In the genomic region with DNA sequence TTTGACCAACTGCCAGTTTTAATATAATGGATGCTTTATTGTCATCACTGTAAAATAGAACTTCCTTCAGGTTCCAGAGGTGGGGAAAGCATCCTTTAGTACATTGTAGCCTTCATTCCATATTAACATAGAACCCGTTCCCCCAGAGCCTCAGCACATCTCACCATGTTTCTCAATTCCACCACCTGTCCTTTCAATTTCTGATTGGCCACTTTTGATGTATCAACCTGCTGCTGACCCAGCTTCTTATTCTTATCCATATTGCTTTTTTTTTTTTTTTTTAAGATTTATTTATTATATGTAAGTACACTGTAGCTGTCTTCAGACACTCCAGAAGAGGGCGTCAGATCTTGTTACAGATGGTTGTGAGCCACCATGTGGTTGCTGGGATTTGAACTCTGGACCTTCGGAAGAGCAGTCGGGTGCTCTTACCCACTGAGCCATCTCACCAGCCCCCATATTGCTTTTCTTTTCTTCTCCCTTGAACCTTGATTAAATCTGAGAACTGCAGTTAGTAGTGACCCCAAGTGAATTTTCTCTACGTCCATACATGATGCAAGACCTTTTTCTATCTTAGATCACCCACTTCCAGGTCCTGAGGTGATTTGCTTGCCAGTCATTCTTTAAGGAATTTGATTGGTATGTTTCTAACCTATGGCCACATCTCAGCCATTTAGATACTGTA, we compare ENCODE assay signal across 7 mouse cellular contexts. TPM values are rescaled to one million over a fixed set of nuclear protein-coding genes. Genes with fewer than 3 reads are reported as not detected.
DNase-seq lines count a peak whose midpoint lies in the region; ATAC-seq and TF ChIP-seq lines count a peak whose summit lies in the region.
"Not testable (repeated sequence)": the region's sequence is repeated elsewhere in the genome, so short reads cannot be mapped to it uniquely, and the experiment has no call there.

No protein-coding gene starts in this region.

- H3K27ac ChIP-seq in embryonic facial prominence, embryonic 10.5 days (replicated peaks) = peak overlapping the region; percentile 97; the same call in 1 of the 2 replicates
- H3K27ac ChIP-seq in forebrain, embryonic 15.5 days (replicated peaks); heart, postnatal 0 days (ENCODE audit: low read depth); intestine, postnatal 0 days (ENCODE audit: low read depth, low read length); limb, embryonic 15.5 days; macrophage; neural tube, embryonic 13.5 days (replicated peaks): not testable (repeated sequence)

- not testable (repeated sequence) for TF ChIP-seq CTCF in heart, postnatal 0 days (IDR thresholded peaks at IDR 0.05; ENCODE audit: low read depth); intestine, postnatal 0 days (IDR thresholded peaks at IDR 0.05; ENCODE audit: low read depth)

- H3K4me1 ChIP-seq in embryonic facial prominence, embryonic 10.5 days = peaks cover 20% of the 10 kb centered on the region
- H3K4me1 ChIP-seq in forebrain, embryonic 15.5 days = peaks cover 18% of the 10 kb centered on the region
- not testable (repeated sequence) for H3K4me1 ChIP-seq in heart, postnatal 0 days (ENCODE audit: control insufficient read depth, insufficient read depth); intestine, postnatal 0 days (replicated peaks; ENCODE audit: control insufficient read depth, insufficient read depth, low read length); limb, embryonic 15.5 days
- H3K4me1 ChIP-seq in neural tube, embryonic 13.5 days (replicated peaks) = peaks cover 19% of the 10 kb centered on the region

- peak overlapping the region; percentile 94 for H3K4me2 ChIP-seq in forebrain, embryonic 15.5 days (replicated peaks)
- H3K4me2 ChIP-seq in heart, postnatal 0 days (ENCODE audit: low read depth, low read length) = peak overlapping the region; percentile 96
- peak overlapping the region; percentile 92; the same call in 1 of the 2 replicates for H3K4me2 ChIP-seq in intestine, postnatal 0 days (replicated peaks; ENCODE audit: low read depth)
- peak overlapping the region; percentile 64; the same call in 1 of the 2 replicates for H3K4me2 ChIP-seq in limb, embryonic 15.5 days
- H3K4me2 ChIP-seq in neural tube, embryonic 13.5 days = peak overlapping the region; percentile 94

- WGBS in embryonic facial prominence, embryonic 10.5 days = 71% methylated on average over 4 of the region's 5 CpGs
- 65% methylated on average over 5 of the region's 5 CpGs for WGBS in forebrain, embryonic 15.5 days
- WGBS in heart, postnatal 0 days = 79% methylated on average over 4 of the region's 5 CpGs
- WGBS in intestine, postnatal 0 days = 71% methylated on average over 4 of the region's 5 CpGs
- WGBS in limb, embryonic 15.5 days = 68% methylated on average over 4 of the region's 5 CpGs
- 70% methylated on average over 3 of the region's 5 CpGs for WGBS in macrophage (ENCODE audit: missing documents)
- WGBS in neural tube, embryonic 13.5 days = 68% methylated on average over 4 of the region's 5 CpGs

- not testable (repeated sequence) for DNase-seq in embryonic facial prominence, embryonic 10.5 days (ENCODE audit: low spot score); heart, postnatal 0 days (ENCODE audit: low spot score)

- H3K79me2 ChIP-seq in macrophage (ENCODE audit: inconsistent target) = not testable (repeated sequence)

- TF ChIP-seq EP300 in heart, postnatal 0 days (IDR thresholded peaks at IDR 0.05; ENCODE audit: low read depth) = not testable (repeated sequence)

- H3K9ac ChIP-seq in forebrain, embryonic 15.5 days (replicated peaks) = 0 out of 2 replicates have a peak overlapping the region, but pooled peaks have one; percentile 58
- peak overlapping the region; percentile 76; the same call in 1 of the 2 replicates for H3K9ac ChIP-seq in heart, postnatal 0 days (replicated peaks; ENCODE audit: low read depth, low read length)
- not testable (repeated sequence) for H3K9ac ChIP-seq in intestine, postnatal 0 days (ENCODE audit: low read depth, low read length); limb, embryonic 15.5 days; neural tube, embryonic 13.5 days

- peak overlapping the region; percentile 63 for H3K4me3 ChIP-seq in embryonic facial prominence, embryonic 10.5 days
- not testable (repeated sequence) for H3K4me3 ChIP-seq in forebrain, embryonic 15.5 days; intestine, postnatal 0 days (ENCODE audit: low read depth, low read length)
- peak overlapping the region; percentile 73 for H3K4me3 ChIP-seq in heart, postnatal 0 days (ENCODE audit: low read depth, low read length)
- H3K4me3 ChIP-seq in limb, embryonic 15.5 days = peak overlapping the region; percentile 54
- H3K4me3 ChIP-seq in macrophage (ENCODE audit: inconsistent target) = peak overlapping the region; percentile 45
- H3K4me3 ChIP-seq in neural tube, embryonic 13.5 days = peak overlapping the region; percentile 59

- ATAC-seq in forebrain, embryonic 15.5 days (replicated peaks); heart, postnatal 0 days (ENCODE audit: insufficient read depth, low read depth); intestine, postnatal 0 days; limb, embryonic 15.5 days (ENCODE audit: insufficient number of reproducible peaks, low FRiP score, low TSS enrichment, low read depth); neural tube, embryonic 13.5 days (ENCODE audit: low read depth): not testable (repeated sequence)

- not testable (repeated sequence) for H3K36me3 ChIP-seq in embryonic facial prominence, embryonic 10.5 days (replicated peaks); forebrain, embryonic 15.5 days; heart, postnatal 0 days (replicated peaks; ENCODE audit: control insufficient read depth, insufficient read depth, low read length); intestine, postnatal 0 days (ENCODE audit: control insufficient read depth, insufficient read depth); limb, embryonic 15.5 days; macrophage (ENCODE audit: inconsistent target); neural tube, embryonic 13.5 days

- not testable (repeated sequence) for H3K27me3 ChIP-seq in embryonic facial prominence, embryonic 10.5 days (replicated peaks; ENCODE audit: low read depth, poor library complexity, severe bottlenecking); forebrain, embryonic 15.5 days; heart, postnatal 0 days (ENCODE audit: control insufficient read depth, insufficient read depth, low read length); intestine, postnatal 0 days (replicated peaks; ENCODE audit: control insufficient read depth, insufficient read depth, low read length); limb, embryonic 15.5 days; neural tube, embryonic 13.5 days

- H3K9me3 ChIP-seq in embryonic facial prominence, embryonic 10.5 days; forebrain, embryonic 15.5 days; heart, postnatal 0 days (replicated peaks; ENCODE audit: control insufficient read depth, low read length); intestine, postnatal 0 days (ENCODE audit: control insufficient read depth); limb, embryonic 15.5 days; neural tube, embryonic 13.5 days: not testable (repeated sequence)

RNA-seq across cellular contexts. Expression of a gene that starts 1.9 kb away (rescaled TPM):
- polyA plus RNA-seq in embryonic facial prominence, embryonic 10.5 days (2016; fragmentation: Nextera tagmentation; extraction: Ambion mirVana) = 28.2 and 29.4 TPM in 2 replicates
- polyA plus RNA-seq in forebrain, embryonic 15.5 days (2015; fragmentation: Nextera tagmentation; extraction: Ambion mirVana) = 31.0 and 34.6 TPM in 2 replicates
- 44.1 and 44.5 TPM in 2 replicates for total RNA-seq in heart, postnatal 0 days (2014; rRNA removed; ENCODE audit: low replicate concordance)
- polyA plus RNA-seq in heart, postnatal 0 days (2015; fragmentation: Nextera tagmentation; extraction: Ambion mirVana) = 38.1 and 40.4 TPM in 2 replicates
- polyA plus RNA-seq in intestine, postnatal 0 days (2015; fragmentation: Nextera tagmentation; extraction: Ambion mirVana) = 13.3 and 15.3 TPM in 2 replicates
- polyA plus RNA-seq in limb, embryonic 15.5 days (2015; fragmentation: Nextera tagmentation; extraction: Ambion mirVana) = 44.1 and 47.8 TPM in 2 replicates
- 10 to 100 TPM in 7 of 26 experiments, 1 to 10 TPM in 19; 1.7 to 16.5 (median 5.7) TPM for total RNA-seq in macrophage (2018; cell fraction: chromatin; rRNA removed)
- total RNA-seq in macrophage (2018; cell fraction: cytosol; rRNA removed) = 10 to 100 TPM in 8 of 26 experiments, 1 to 10 TPM in 18; 2.2 to 14.3 (median 6.4) TPM
- total RNA-seq in macrophage (2018; cell fraction: nucleus; rRNA removed) = 10 to 100 TPM in 6 of 26 experiments, 1 to 10 TPM in 19, not detected in 1; 1.2 to 24.0 (median 5.4) TPM
- polyA plus RNA-seq in macrophage (2018) = 3.7 to 12.9 TPM (median 6.8 TPM) in 3 replicates
- 16.0 and 16.4 TPM in 2 replicates for polyA plus RNA-seq in neural tube, embryonic 13.5 days (2015; fragmentation: Nextera tagmentation; extraction: Ambion mirVana)

RNA-seq across cellular contexts. Expression of a gene that starts 29.8 kb away (rescaled TPM):
- polyA plus RNA-seq in embryonic facial prominence, embryonic 10.5 days (2016; fragmentation: Nextera tagmentation; extraction: Ambion mirVana) = not detected in 2 replicates
- polyA plus RNA-seq in forebrain, embryonic 15.5 days (2015; fragmentation: Nextera tagmentation; extraction: Ambion mirVana) = not detected in 2 replicates
- not detected in 2 replicates for total RNA-seq in heart, postnatal 0 days (2014; rRNA removed; ENCODE audit: low replicate concordance)
- polyA plus RNA-seq in heart, postnatal 0 days (2015; fragmentation: Nextera tagmentation; extraction: Ambion mirVana) = not detected in 2 replicates
- 0.27 and 0.37 TPM in 2 replicates for polyA plus RNA-seq in intestine, postnatal 0 days (2015; fragmentation: Nextera tagmentation; extraction: Ambion mirVana)
- polyA plus RNA-seq in limb, embryonic 15.5 days (2015; fragmentation: Nextera tagmentation; extraction: Ambion mirVana) = not detected in 2 replicates
- not detected for total RNA-seq in macrophage (2018; cell fraction: chromatin; rRNA removed)
- not detected for total RNA-seq in macrophage (2018; cell fraction: cytosol; rRNA removed)
- total RNA-seq in macrophage (2018; cell fraction: nucleus; rRNA removed) = not detected
- polyA plus RNA-seq in macrophage (2018) = not detected in 3 replicates
- polyA plus RNA-seq in neural tube, embryonic 13.5 days (2015; fragmentation: Nextera tagmentation; extraction: Ambion mirVana) = not detected in 2 replicates

RNA-seq across cellular contexts. Expression of a gene that starts 36.5 kb away (rescaled TPM):
- polyA plus RNA-seq in embryonic facial prominence, embryonic 10.5 days (2016; fragmentation: Nextera tagmentation; extraction: Ambion mirVana) = 3.3 and 5.1 TPM in 2 replicates
- polyA plus RNA-seq in forebrain, embryonic 15.5 days (2015; fragmentation: Nextera tagmentation; extraction: Ambion mirVana) = 45.8 TPM in 2 replicates
- 8.1 and 12.2 TPM in 2 replicates for total RNA-seq in heart, postnatal 0 days (2014; rRNA removed; ENCODE audit: low replicate concordance)
- polyA plus RNA-seq in heart, postnatal 0 days (2015; fragmentation: Nextera tagmentation; extraction: Ambion mirVana) = 9.9 and 11.3 TPM in 2 replicates
- 6.3 and 7.8 TPM in 2 replicates for polyA plus RNA-seq in intestine, postnatal 0 days (2015; fragmentation: Nextera tagmentation; extraction: Ambion mirVana)
- 6.1 and 7.2 TPM in 2 replicates for polyA plus RNA-seq in limb, embryonic 15.5 days (2015; fragmentation: Nextera tagmentation; extraction: Ambion mirVana)
- total RNA-seq in macrophage (2018; cell fraction: chromatin; rRNA removed) = 1 to 10 TPM in 8 of 26 experiments, under 1 TPM in 3, not detected in 15; 0.64 to 4.3 (median 1.2) TPM
- total RNA-seq in macrophage (2018; cell fraction: cytosol; rRNA removed) = 1 to 10 TPM in 16 of 26 experiments, under 1 TPM in 10; 0.29 to 4.9 (median 1.6) TPM
- total RNA-seq in macrophage (2018; cell fraction: nucleus; rRNA removed) = 1 to 10 TPM in 11 of 26 experiments, under 1 TPM in 8, not detected in 7; 0.29 to 6.0 (median 1.1) TPM
- 1.9 to 2.8 TPM (median 2.1 TPM) in 3 replicates for polyA plus RNA-seq in macrophage (2018)
- polyA plus RNA-seq in neural tube, embryonic 13.5 days (2015; fragmentation: Nextera tagmentation; extraction: Ambion mirVana) = 18.1 and 19.8 TPM in 2 replicates

RNA-seq across cellular contexts. Expression of a gene that starts 46.8 kb away (rescaled TPM):
- 1.5 and 2.1 TPM in 2 replicates for polyA plus RNA-seq in embryonic facial prominence, embryonic 10.5 days (2016; fragmentation: Nextera tagmentation; extraction: Ambion mirVana)
- 2.0 and 2.3 TPM in 2 replicates for polyA plus RNA-seq in forebrain, embryonic 15.5 days (2015; fragmentation: Nextera tagmentation; extraction: Ambion mirVana)
- total RNA-seq in heart, postnatal 0 days (2014; rRNA removed; ENCODE audit: low replicate concordance) = 2.7 and 8.3 TPM in 2 replicates
- 4.2 TPM in 2 replicates for polyA plus RNA-seq in heart, postnatal 0 days (2015; fragmentation: Nextera tagmentation; extraction: Ambion mirVana)
- polyA plus RNA-seq in intestine, postnatal 0 days (2015; fragmentation: Nextera tagmentation; extraction: Ambion mirVana) = 122 and 130 TPM in 2 replicates
- polyA plus RNA-seq in limb, embryonic 15.5 days (2015; fragmentation: Nextera tagmentation; extraction: Ambion mirVana) = 7.0 and 7.7 TPM in 2 replicates
- 100 to 1,000 TPM; 142 to 427 (median 315) TPM for total RNA-seq in macrophage (2018; cell fraction: chromatin; rRNA removed)
- 100 to 1,000 TPM; 272 to 465 (median 394) TPM for total RNA-seq in macrophage (2018; cell fraction: cytosol; rRNA removed)
- total RNA-seq in macrophage (2018; cell fraction: nucleus; rRNA removed) = 100 to 1,000 TPM; 328 to 628 (median 506) TPM
- polyA plus RNA-seq in macrophage (2018) = 374 to 580 TPM (median 389 TPM) in 3 replicates
- polyA plus RNA-seq in neural tube, embryonic 13.5 days (2015; fragmentation: Nextera tagmentation; extraction: Ambion mirVana) = 3.5 and 4.9 TPM in 2 replicates
